Mouse (Mus musculus): ENCODE measurements around the gene Lrrc1.

Lrrc1 gene

DNA sequence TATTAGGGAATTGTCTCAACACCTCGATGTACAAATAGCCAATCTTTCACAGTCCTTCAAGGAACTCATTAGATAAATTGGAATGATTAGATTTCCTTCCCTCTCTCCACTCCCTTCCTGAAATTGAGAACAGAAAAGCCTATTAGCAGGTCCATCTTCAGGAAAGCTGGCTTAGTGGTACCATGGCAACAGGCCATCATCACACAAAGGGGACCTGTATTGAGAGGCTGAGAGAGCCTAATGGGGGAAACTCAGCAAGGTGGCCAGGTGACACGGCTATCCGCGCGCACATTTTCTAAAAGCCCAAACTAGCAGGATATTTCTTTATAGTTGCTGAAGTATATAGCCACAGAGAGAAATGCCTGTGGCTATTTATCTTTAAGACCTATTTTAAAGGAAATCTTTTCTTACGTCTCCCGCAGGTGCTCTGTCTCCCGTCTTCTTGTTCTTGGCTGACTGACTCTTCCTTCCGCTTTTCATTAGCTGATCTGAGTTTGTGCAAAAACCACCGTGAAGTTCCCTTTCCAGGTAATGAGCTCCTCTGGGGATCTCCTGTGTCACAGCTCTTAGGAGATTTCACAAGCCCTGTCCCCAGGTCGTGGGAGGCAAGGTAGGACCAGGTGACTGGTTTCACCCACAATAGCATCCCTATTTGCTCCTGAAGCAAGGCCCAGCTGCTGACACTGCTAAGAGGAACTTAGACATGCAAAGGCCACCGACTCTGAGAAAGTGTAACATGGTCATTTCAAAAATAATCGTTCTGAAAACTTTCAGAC lies 145.6 kb downstream of the Lrrc1 start:
- in situ Hi-C loops (cut with MboI; ENCODE audit: low sequenced_read_pairs), result no loop called here

DNA sequence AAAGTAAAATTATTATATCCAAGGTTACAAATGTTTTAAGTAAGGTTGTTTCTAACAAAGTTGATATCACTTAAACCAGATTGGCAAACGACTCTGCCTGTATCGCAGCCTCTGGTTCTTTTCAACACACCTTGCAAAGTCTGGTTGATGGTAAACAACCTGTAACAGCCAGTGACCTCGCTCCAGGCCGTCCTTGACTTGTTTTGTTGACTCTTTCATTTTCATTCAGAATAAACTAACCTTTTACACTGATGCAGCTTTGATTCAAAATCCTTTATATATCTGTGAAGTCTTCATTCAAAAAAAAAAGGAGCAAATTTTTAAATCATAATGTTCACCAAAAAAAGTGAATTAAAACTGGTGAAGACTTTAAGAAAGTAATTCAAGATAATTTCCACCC lies 147.6 kb downstream of the Lrrc1 start:
- in situ Hi-C loops (cut with MboI; ENCODE audit: low sequenced_read_pairs), result no loop called here

DNA sequence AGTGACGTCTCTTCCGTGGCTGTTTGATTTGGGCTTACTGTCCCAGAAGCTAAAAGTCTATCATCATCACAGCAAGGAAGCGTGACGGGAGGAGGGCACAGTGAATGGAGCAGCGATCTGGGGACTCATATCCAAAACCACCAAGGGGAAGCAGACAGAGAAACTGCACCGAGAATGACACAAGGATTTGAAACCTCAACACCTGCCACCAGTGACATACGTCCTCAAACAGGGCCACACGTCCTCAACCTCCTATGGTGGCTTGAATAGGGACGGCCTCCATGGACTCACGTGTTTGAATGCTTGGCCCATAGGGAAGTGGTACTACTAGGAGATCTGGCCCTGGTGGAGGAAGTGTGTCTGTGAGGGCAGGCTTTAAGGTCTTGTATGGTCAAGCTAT lies 153.4 kb downstream of the Lrrc1 start:
- in situ Hi-C loops (cut with MboI; ENCODE audit: low sequenced_read_pairs), result no loop called here

DNA sequence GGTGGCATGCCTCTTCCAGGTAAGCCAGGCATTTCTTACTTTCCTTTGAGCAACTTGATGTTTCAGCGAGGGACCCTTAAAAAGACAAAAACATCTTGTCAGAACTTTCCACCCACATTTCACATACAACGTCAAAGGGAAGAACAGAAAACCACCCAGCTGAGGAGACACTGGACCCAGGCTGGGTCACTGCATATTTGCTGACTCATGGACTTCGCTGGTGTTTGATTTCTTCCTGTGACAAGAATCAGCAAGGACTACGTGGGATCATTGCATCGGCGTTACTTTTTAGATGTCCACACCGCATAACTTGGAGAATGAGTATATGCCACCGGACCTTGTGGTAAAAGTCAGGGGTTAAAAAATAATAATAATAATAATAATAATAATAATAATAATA lies 155.7 kb downstream of the Lrrc1 start:
- in situ Hi-C loops (cut with MboI; ENCODE audit: low sequenced_read_pairs), result no loop called here

DNA sequence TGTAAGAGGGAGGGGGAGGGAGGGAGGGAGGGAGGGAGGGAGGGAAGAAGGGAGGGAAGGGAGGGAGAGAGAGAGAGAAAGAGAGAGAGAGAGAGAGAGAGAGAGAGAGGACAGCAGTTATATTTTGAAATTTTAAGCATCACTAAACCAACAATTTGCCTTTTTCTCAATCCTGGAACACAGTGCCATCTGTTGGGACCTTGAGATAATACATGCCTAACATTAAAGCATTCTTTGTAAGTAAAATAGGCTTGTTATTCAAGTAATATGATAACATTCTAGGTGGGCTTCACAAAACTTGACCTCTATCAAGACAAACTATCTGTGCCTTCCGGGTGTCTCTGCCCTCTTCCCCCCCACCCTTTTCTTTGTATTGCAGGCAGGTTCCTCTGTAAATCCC lies 157.9 kb downstream of the Lrrc1 start:
- in situ Hi-C loops (cut with MboI; ENCODE audit: low sequenced_read_pairs), result no loop called here

DNA sequence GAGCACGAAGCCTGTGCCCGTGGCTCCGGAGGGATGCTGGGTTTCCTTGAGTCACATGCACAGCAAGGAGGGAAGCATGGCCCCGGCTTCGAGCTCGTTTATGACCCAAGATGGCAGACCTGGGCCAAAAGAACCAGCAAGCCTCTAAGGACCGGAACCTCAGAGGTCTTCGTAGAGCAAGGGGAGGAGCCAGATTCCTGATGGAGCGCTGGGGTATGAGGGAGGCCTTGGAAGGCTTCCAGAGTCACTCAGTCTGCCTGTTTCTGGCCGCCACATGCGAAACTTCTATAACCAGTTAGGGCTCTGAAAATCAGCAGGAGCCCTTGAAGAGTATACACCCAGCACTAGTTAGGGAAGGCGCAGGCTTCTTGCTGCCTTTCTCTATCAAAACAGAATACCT lies 159.1 kb downstream of the Lrrc1 start:
- in situ Hi-C loops (cut with MboI; ENCODE audit: low sequenced_read_pairs), result no loop called here

DNA sequence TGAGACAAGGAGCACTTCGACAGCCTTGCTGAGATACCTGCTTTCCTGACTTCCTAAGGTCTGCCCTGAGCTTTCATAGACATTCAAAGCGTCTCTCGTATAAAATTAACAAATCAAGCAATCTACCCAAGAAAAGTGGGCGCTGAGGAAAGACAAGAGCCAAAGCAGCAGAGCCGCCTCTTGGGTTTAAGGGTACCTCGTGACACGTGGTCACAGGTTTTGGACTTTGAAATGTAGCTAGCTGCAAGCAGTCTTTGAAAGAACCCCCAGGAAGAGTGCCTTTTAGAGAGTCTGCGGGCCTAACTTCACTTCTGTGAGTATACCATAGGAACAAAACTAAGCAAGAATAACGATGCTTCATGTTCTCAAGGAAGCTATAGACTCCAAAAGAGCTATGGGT lies 160.0 kb downstream of the Lrrc1 start:
- in situ Hi-C loops (cut with MboI; ENCODE audit: low sequenced_read_pairs), result no loop called here

DNA sequence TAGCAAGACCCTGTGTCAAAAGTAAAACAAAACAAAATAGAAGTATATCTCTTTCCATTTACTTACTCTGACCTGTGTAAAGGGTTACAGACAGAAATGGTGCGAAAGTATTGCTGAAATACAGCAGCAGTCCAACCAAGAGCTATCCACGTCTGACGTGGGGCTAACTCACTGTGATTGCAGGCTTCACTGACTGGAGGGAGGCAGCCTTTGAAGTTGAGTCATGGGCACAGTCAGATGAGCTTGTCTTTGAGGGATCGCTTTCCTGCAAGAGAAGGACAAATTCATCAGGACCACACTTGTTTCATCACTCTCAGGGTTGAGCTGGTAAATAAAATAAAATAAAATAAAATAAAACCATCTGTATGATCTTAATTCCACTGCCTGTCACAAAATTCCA lies 160.7 kb downstream of the Lrrc1 start:
- in situ Hi-C loops (cut with MboI; ENCODE audit: low sequenced_read_pairs), result no loop called here

DNA sequence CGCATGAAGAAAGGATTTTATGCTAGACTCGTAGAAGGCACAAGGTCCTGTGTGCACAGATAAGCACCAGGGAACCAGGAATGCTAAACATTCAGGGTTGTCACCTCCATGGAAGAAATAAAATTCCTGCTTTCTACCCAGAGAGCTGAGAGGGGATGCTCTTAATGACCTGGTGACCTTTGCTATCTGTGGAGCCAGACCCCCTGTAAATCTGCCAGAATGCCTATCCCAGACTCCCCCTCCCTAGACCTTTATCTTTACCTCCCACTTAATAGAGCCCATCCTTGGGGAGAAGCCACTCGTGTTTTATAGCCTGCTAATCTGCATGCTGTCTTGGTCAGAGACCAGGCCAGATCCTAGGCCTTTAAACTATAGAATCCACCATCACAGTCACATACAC lies 162.2 kb downstream of the Lrrc1 start:
- in situ Hi-C loops (cut with MboI; ENCODE audit: low sequenced_read_pairs), result no loop called here

DNA sequence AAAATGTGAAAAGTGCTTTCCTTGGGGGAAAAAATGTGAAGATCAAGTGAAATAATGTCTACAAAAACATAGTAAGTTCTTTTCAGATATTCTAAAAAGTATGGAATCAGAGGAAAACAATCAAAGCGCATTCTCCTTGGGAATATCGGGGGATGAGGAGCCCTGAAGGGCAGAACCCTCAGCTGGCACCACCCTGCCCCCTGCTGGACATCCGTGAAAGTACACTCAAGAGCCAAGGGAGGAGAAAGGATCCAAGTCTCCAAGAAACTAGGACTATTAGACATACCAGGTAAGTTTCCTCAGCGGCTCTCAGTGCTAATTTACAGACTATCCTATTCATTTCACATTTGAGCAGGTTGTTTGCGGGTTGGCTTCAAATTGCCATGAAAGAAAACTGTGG lies 163.1 kb downstream of the Lrrc1 start:
- in situ Hi-C loops (cut with MboI; ENCODE audit: low sequenced_read_pairs), result no loop called here

Measured in CH12F3 (cell line).